Mouse (Mus musculus) cerebellum, adult 18-20 months (tissue): ENCODE measurements at regions not wholly inside any gene's neighbourhood (a gene's known extent, or its start where the extent isn't known, plus 50 kb on each side); places are given as distances from the start of the nearest gene placed in this dataset.

ENCODE experiments used
- DNase-seq, 2 experiments: peaks; one replicate each; pipeline ENCODE4 v3.0.0; 2021

DNA sequence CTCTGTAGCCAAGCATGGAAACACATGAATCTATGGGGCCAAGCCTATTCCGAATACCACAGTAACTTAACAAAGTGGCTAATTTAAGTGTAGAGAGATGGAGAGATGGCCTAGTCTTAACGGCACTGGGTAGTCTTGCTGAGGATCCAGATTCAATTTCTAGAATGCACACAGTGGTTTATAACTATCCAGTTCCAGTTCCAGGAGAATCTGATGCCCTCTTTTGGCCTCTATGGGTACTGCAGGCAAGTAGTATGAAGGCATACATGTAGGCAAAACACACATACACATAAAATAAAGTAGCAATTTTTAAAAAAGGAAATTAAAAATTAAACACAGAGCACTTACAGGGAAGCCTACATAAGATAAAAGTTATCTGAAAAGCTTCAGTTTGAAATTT, 819.4 kb downstream of the Tmem132b start:
- DNase-seq = no peak

DNA sequence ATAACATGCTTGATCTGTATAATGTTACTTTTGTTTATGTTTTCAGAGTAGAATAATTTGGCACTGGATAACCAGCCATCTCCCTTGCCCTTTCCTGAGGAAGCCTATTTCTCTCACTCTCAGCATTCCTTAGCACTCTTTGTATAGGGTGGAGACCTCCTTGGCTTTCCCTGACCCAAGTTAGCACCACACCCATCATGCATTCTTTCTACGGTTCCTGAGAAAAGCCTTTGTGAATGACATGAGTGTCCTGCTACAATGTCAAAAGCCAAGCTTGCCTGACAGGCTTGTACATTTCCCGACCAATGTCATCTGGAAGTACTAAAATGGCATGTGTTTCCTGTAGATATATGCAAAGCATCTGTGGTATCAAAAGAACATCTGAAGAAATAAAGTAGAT, 837.9 kb downstream of the Tmem132b start:
- no peak for DNase-seq

DNA sequence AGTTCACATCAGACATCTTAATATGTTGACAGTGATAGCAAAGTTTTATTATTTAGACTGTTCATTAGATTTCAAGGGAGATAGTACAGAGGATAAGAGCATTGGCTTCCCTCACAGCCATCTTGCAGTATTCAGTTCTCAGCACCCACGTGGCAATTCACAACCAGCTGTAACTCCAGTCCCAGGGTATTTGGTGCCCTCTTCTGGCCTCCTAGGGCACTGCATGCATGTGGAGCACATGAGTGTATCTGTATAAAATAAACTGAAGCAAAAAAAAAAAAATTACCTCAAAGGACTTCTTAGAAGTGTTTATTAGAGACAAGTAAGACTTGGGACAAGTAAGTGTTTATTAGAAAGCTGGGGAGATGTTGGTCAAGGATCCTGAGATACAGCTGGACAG, 849.3 kb upstream of the Tmem132c start:
- no peak for DNase-seq

DNA sequence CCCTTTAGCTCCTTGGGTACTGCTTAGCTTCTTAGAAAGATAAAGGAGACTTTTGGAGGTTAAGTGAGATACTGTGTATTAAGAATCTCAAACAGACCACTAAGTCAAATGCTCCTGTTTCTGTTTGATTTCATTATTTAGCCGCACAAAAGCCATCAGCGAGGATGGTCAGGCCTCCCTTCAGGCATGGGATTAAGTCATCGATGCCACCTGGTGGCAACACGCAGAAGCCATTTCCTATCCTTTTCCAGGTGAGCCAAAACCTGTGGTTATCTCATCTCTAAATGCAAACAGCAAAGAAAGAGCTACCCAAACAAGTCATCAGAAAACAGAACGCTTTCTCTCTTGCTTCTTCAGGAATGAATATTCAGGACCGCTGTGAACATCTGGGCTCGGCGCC, 846.3 kb upstream of the Tmem132c start:
- DNase-seq = peak in 1 of 2 experiments; percentile 3

DNA sequence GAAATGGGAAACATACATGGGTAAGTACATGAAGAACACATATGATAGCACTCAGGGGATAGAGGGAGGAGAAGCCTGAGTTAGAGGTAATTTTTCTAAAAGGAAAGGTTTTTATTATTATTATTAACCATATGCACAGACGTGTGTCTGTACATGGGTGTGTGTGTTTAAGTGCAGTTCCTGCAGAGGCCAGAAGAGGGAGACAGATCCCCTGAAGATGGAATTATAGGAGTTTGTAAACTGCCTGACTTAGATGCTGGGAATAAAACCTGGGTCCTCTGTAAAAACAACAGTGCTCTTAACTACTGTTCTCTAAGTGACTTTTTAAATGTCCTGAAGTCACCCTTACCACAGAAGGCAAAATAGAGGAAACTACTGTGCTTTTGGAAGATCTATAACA, 809.9 kb upstream of the Tmem132c start:
- DNase-seq = no peak

DNA sequence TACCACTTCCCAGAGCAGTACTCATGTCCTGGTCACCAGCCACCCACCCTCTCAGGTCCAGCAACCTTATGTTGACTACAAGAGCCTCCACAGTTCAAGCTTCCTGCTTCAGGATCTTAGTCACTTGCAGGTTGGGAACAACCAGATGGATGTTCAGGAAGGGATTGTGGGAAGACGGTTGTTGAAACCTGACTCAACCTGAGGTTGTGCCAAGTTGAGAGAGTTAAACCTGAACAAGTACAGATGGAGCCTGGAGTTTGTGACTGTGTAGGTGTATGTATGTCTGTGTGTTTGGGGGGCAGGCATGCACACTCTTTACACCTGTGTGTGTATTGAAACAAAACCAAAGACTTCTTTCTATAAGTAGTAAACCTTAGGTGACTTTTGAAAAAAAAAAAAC, 802.9 kb upstream of the Tmem132c start:
- DNase-seq = no peak

DNA sequence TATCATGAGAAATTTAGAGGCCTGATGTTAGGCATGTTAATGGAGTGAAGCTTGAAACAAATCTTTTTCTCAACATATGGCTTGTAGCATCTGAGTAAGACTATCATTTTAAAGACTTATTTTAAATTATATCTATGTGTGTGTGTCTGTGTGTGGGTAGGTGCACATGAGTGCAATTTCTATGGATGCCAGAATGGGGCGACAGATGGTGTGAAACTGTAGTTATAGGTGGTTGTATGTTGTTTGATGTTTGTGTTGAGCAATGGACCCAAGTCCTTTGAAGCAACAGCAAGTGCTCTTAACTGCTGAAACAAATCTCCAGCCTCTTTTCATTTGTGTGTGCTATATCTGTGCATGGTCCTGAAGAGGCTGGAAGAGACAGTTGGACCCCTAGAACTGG, 801.1 kb upstream of the Tmem132c start:
- DNase-seq = no peak

DNA sequence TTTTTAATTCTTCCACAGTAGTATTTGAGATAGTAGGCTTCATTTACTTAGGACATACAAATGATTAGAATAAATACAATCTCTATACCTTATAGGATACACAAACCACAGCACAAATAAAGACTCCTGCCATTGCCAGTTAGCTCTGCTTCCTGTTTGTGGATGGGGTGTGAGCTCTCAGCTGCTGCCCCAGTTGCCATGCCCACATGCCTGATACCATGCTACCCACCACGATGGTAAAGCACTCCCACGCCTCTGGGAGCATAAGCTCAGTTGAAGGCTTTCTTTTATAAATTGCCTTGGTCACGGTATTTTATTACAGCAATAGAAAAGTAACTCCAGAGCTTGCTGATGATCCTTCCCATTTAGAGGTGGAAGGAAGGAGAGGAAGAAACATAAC, 765.8 kb upstream of the Tmem132c start:
- no peak for DNase-seq

DNA sequence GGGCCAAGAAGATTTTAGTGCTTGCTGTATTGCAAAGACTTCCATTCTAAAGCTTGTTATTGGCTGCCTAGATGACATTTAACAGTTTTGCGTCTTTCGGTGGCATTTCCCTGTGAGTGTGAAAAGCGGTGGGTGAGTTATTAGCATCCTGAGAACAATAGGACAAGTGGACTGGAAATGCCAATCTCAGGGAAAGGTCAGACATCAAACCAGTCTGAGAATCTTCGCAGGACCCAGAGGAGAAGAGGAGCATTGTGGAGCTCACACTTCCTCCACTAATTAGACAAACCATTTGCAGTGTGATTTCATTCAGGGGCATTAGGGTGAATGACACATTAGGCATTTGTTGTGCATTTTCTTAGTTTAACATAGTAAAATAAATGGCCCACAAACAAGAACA, 719.5 kb upstream of the Tmem132c start:
- no peak for DNase-seq

DNA sequence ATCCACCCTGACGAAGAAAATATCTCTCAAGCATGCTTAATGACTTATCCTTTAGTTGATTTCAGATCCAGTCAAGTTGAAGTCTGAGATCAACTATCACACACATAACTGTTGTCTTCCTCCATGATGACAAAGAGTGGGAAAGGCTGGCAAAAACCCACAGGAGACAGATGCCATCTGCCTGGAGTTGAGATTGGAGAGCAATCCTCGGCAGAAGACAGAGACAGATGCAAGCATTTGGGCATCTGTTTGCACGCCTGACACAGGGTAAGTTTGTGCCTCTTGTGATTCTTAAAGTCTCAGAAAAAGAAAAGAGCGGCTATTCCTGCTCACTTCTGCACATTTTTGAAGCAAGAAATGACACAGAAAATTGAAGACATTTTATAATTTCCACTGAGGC, 715.7 kb upstream of the Tmem132c start:
- no peak for DNase-seq

DNA sequence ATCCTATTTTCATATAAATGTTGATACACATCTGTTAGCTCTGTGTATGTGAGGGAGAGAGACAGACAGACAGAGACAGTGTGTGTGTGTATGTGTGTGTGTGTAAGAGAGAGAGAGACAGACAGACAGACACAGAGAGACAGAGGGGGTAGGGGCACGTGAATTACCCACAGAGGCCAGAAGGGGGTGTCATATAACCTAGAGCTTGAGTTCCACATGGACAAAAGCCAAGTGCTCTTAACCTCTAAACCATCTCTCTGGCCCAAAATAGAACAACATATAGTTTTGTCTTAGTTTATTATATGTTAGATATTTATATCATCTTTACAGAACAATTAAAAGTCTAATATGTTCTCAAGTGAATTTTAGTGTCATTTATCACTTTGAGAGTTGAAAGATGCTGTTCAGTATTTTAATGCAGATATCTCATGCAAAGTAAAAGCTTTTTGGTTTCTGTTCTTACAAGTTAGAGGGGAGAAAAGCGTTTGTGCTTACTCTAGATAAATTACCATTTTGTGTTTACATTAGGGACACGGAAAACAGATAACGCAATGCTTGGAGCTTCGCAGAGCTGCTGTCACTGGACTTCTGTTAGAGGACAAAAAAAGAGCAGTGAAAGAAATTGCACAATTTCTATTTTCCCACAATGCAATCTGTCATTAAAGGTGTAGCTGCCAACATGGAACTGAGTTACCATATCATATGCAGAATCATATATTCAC, 710.6 kb upstream of the Tmem132c start:
- DNase-seq = no peak

DNA sequence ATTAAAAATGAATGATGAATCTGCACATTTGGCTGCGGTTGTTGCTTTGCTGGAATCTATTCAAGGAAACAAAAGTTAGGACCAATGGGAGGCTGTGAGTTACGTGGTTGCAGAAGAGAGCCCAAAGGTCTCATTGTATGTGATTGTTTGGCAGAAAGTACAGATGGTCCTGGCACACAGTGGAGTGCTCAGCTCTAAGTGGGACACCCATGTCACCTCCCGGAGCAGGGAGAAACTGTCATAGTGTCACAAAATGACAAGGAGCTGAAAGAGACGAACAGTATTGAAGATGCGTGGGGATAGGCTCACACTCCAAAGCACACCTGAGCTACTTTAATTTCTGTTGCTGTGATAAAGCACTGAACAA, 710.1 kb upstream of the Tmem132c start:
- no peak for DNase-seq

DNA sequence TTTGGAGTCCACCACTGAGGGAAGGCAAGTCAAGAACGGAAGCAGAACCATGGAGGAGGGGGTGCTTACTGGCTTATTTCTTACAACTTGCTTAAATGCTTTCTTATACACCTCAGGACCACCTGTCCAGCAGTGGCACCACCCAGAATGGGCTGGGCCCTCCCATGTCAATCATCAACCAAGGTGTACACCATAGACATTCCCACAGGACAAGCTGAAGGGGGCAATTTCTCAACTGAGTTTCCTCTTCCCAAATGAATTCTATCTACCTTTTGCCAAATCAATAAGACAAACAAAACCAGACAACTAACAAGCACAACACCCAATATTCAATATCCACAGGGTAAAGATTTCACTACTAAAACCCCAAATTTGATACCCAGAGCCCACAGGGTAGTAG, 709.6 kb upstream of the Tmem132c start:
- DNase-seq = no peak

DNA sequence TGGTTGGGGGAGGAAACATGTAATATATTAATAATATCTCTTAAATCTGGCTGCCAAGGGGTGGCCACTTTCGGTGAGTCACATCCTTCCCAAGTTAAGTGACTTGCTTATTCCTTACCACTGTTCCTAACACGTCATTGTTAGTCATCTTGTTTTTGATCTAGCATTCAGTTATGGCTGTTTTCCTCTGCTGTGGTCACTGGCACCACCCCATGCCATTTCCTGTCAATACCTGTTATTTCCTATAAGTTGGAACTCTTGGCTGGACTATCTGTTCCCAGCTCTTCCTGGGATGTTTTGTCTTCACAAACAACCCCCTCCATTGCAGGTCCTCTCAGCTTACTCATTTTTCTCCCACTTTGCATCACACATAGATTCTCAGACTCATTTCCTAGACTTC, 703.5 kb upstream of the Tmem132c start:
- no peak for DNase-seq

DNA sequence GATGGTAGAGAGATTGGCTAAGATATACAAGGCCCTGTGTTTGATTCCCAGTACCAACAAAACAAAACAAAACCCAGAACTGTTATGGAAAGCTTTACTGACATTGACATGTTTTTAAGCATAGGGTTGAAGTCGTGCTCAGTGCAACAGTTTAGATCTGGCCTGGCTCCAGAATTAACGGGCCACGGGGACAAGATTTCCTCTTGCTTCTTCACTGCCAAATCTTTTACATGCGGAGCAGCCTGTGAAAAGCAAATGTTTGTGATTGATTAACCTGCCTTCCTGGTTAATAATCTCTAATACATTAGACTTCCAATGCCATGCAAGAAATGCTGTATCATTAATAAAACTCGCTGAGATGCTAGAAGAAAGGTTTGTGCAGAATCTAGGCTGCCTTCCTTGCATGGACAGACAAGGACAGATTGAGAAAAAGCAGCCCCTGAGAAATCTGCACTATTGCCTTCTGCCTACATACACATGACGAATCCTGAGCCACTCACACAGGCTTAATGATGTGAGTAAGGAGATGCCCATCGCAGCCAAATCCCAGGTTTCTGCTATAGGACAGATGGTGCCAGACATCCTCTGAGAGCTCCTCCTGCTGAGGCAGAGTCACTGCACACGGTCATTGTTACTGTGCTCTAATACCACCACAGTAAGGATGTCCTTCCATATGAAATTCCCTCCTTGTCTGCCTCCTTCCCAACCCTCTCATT, 697.2 kb upstream of the Tmem132c start:
- DNase-seq = no peak

DNA sequence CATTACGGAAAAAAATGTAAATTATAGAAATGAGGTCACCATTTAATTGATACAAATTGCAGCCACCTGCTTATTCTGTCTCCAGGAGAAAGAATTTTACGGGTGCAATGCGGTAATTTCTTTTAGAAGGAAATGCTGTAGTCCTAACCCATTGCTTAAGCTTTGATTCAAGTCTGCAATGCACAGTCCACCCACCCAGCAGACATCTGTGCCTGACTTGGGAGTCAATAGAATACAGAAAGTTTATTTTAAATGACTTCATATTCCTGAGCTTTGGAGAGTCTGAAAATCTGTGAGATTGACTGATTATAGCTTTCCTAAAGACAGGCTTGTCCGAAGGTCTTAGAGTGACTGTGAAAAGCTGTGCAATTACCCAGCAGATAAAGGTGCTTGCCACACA, 693.8 kb upstream of the Tmem132c start:
- no peak for DNase-seq

DNA sequence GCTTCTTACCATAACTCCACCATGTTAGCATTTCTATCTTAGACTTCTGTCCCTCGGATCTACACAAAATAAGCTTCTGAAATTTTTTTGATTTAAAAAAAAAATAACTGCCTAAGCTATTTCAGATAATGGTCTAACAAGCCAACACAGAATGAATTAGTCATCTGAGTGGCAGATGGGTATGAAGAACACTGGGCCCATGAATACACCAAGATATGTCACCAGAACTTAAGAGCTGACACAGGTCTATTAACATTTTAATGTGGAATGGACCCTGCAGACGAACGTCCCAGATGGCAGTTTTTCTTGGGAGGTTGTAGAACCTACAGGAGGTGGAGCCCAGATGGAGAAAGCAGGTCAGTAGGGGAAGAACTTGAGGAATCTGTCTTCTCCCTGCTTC, 689.9 kb upstream of the Tmem132c start:
- no peak for DNase-seq

DNA sequence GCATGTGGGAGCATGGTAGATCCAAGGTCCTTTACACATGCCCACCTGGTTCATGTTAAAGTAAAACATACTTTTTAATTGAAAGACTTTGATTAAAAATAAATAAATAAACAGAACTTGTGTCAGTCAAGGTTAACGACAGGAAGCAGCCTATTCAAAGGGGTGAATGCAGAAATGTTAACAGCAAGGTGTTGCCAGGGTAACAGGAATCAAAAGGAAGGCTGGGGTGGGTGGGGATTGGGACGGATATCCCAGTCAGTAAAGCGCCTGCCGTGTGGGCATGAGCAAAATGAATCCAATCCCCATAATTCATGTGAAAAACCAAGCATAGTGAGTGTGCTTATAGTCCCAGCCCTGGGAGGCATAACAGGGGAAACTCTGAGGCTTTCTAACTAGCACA, 682.6 kb upstream of the Tmem132c start:
- DNase-seq = no peak

DNA sequence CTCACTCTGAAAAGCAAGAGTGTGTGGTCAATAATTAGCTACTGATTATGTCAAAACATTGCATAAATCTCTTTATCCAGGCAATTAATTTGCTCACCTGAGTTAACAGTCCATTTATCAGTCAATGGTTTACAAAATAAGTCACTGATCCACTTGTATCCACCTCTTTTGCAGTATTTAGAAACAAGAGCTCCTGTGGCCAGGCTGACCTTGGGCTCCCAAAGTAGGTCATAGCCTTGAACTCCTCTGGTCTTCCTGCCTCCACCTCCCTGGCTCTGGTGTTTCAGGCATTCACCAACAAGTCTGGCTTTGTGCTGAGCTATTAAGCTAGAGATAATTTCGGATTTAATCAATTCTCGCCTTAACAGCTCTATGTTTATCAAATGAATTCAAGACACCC, 675.8 kb upstream of the Tmem132c start:
- no peak for DNase-seq

DNA sequence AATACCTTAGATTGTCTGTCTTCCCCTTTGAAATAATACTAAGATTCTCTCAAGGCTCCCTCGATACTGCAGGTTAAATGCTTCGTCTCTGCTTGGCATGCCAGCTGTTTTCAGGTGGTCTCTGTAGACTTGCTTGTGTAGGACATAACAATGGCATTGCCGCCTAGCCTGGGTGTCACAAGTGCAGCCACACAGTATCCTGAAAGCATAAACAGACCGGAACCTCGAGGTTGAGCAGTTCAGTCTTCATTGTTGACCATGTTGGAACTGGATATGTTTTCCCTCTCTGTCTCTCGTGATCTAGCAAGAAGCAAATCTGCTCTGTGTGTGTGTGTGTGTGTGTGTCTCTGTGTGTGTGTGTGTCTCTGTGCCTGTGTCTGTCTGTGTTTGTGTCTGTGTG, 675.4 kb upstream of the Tmem132c start:
- no peak for DNase-seq

DNA sequence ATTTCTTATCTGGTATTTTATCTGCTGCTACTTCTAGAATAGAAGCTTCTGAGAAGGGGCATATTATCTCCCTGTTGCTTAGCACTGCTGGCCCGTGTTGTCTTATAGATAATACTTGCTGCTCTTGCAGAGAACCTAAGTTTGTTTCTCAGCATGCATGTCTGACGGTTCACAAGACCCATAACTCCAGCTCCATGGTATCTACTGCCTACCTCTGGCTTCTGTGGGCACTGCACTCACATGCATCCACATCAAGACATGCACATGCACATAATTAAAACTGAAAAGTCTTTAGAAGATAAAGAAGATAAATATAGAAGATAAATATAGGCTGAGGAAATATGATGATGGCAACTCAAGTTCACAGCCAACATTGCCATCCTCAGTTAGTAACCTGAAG, 667.8 kb upstream of the Tmem132c start:
- no peak for DNase-seq

DNA sequence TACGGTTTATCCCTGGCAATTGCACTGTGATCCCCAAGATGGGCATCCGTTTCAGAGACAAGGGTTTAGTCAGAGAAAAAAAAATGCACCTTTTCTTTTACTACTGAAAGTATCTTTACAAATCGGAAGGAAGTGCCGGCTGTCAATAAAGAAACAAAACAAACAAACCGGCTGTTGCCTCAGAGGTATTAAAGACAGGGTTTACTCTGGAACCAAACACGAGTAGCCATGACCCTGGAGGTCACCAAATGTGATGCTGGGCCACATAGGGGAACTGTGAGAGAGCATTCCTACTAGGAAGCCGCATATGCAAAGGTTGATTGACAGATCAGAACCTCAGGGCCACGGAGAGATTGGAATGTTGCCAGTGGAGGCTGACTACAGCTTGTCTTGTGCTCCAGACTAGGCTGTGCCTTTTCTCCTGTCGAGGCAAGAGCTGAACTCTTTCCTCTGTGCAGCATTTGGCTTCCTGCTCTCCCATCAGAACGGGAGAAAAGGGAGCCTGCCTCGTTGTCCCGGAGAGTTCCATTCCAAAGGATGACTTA, 643.8 kb upstream of the Tmem132c start:
- DNase-seq = no peak

DNA sequence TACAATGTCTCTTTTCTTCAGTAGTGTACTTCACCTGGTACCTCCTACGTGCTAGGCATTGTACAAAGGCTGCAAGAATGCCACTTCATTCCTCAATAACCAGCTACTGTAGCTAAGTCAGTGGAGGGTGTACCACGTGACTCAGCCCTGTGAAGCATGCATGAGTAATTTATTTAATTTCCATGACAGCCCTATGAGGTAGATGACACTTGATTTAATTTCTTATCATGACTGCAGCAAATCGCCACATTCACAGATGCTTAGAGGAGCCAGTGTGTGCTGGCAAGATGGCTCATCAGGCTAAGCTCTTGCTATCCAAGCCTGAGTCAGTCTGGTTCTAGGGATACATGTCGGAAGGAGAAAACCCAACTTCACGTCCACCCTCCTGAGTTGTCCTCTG, 642.0 kb upstream of the Tmem132c start:
- DNase-seq = no peak

DNA sequence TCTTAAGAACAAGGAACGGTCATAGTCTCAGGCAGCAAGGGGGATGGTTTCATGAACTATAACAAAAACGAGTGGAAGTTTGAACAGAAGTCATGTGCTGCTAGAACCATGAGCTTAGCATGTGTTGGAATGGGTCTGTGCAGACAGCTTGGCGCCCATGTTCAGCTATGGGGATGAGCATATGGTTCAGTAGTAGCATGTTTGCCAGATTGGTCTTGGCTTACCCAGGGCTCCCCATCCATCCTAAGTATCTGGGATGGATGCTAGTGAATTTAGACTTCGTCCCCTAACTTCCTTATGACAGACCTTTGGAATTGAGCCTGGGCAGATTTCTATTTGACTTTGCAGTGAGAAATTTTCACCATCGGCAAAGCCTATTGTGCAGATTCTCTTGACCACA, 634.9 kb upstream of the Tmem132c start:
- no peak for DNase-seq

DNA sequence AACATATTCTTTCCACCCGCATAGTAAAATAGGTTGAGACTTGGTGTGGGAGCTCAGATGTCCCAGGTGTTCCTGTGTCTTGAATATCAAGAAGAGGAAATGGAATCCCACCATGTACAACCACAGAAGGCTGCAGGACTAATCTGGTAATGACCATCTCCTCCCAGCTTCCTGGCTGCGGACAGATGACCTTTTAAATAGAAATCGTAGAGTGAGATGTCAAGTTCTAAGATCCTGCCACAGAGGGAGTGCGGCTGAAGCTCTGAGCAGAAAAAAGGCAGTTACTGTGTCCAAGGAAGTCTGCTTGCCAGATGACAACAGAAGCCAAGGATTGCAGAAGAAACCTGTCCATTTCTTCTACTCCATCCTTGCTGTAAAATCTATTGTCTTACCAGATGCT, 629.0 kb upstream of the Tmem132c start:
- no peak for DNase-seq
